In genomic region chr13:108240012-108240411, GRCm38 (mm10) we compare ENCODE assay signal across 14 mouse cellular contexts. TPM values are rescaled to one million over a fixed set of nuclear protein-coding genes. Genes with fewer than 3 reads are reported as not detected.
DNase-seq lines count a peak whose midpoint lies in the region; ATAC-seq lines count a peak whose summit lies in the region.
"Had no signal": no experiment of that assay in that cellular context is flagged by ENCODE, and none has a peak within 500 bp of the region (broad histone marks: within the 10 kb centered on the region; RNA-seq: fewer than 3 reads in every experiment).

No protein-coding gene starts in this region.

- H3K27me3 ChIP-seq in embryonic facial prominence, embryonic 14.5 days (replicated peaks; ENCODE audit: control insufficient read depth, insufficient read depth, low read length) = no peaks in the 10 kb centered on the region
- no peaks in the 10 kb centered on the region for H3K27me3 ChIP-seq in embryonic facial prominence, embryonic 10.5 days (replicated peaks; ENCODE audit: low read depth, poor library complexity, severe bottlenecking)
- peaks cover 7% of the 10 kb centered on the region for H3K27me3 ChIP-seq in heart, embryonic 12.5 days (replicated peaks)
- H3K27me3 ChIP-seq in kidney, embryonic 15.5 days = no peaks in the 10 kb centered on the region
- H3K27me3 ChIP-seq: heart, embryonic 15.5 days; liver, embryonic 13.5 days; midbrain, embryonic 12.5 days had no signal

- H3K4me3 ChIP-seq in embryonic facial prominence, embryonic 14.5 days (ENCODE audit: low read depth, low read length) = no peak overlapping the region
- H3K4me3 ChIP-seq in embryonic facial prominence, embryonic 10.5 days = no peak overlapping the region
- H3K4me3 ChIP-seq in heart, embryonic 12.5 days = no peak overlapping the region
- no peak overlapping the region for H3K4me3 ChIP-seq in kidney, embryonic 15.5 days (replicated peaks)
- H3K4me3 ChIP-seq: forebrain, embryonic 10.5 days; heart, embryonic 15.5 days; liver, embryonic 13.5 days; midbrain, embryonic 12.5 days had no signal

- peak; percentile 24 for DNase-seq in embryonic facial prominence, embryonic 14.5 days (ENCODE audit: low spot score)
- no peak for DNase-seq in embryonic facial prominence, embryonic 10.5 days (ENCODE audit: low spot score)
- peak; percentile 5 for DNase-seq in left cerebral cortex, postnatal 4 days
- DNase-seq in left cerebral cortex, adult 11 months (ENCODE audit: low spot score) = no peak
- DNase-seq in adrenal gland, postnatal 25 days = peak; percentile 41
- DNase-seq: liver, embryonic 13.5 days; thymus, postnatal 14 days had no signal

- ATAC-seq in embryonic facial prominence, embryonic 14.5 days (ENCODE audit: low read depth) = no peak
- peak; percentile 41; the same call in 1 of the 2 replicates for ATAC-seq in common myeloid progenitor, adult 5-6 weeks (replicated peaks; ENCODE audit: low read depth, poor library complexity, severe bottlenecking)
- ATAC-seq in heart, embryonic 12.5 days (ENCODE audit: insufficient number of reproducible peaks, low FRiP score) = no peak
- ATAC-seq in kidney, embryonic 15.5 days (replicated peaks; ENCODE audit: low FRiP score) = no peak
- ATAC-seq: hindbrain, postnatal 0 days had no signal

- H3K36me3 ChIP-seq in embryonic facial prominence, embryonic 14.5 days (ENCODE audit: control insufficient read depth, insufficient read depth, low read length) = no peaks in the 10 kb centered on the region
- H3K36me3 ChIP-seq in embryonic facial prominence, embryonic 10.5 days (replicated peaks) = no peaks in the 10 kb centered on the region
- H3K36me3 ChIP-seq in heart, embryonic 12.5 days = no peaks in the 10 kb centered on the region
- no peaks in the 10 kb centered on the region for H3K36me3 ChIP-seq in kidney, embryonic 15.5 days
- H3K36me3 ChIP-seq: forebrain, embryonic 10.5 days; heart, embryonic 15.5 days; liver, embryonic 13.5 days; midbrain, embryonic 12.5 days had no signal

- no peak overlapping the region for H3K4me2 ChIP-seq in embryonic facial prominence, embryonic 14.5 days (ENCODE audit: low read depth, low read length)
- H3K4me2 ChIP-seq in heart, embryonic 12.5 days = no peak overlapping the region
- H3K4me2 ChIP-seq in kidney, embryonic 15.5 days = no peak overlapping the region
- H3K4me2 ChIP-seq: heart, embryonic 15.5 days; liver, embryonic 13.5 days; midbrain, embryonic 12.5 days had no signal

- no peak overlapping the region for H3K9ac ChIP-seq in embryonic facial prominence, embryonic 14.5 days (ENCODE audit: low read depth, low read length)
- no peak overlapping the region for H3K9ac ChIP-seq in heart, embryonic 12.5 days
- H3K9ac ChIP-seq in kidney, embryonic 15.5 days = no peak overlapping the region
- H3K9ac ChIP-seq: heart, embryonic 15.5 days; liver, embryonic 13.5 days; midbrain, embryonic 12.5 days had no signal

- no peak overlapping the region for H3K27ac ChIP-seq in embryonic facial prominence, embryonic 14.5 days (replicated peaks; ENCODE audit: low read depth, low read length)
- H3K27ac ChIP-seq in embryonic facial prominence, embryonic 10.5 days (replicated peaks) = no peak overlapping the region
- H3K27ac ChIP-seq in heart, embryonic 12.5 days (ENCODE audit: poor library complexity, severe bottlenecking) = no peak overlapping the region
- H3K27ac ChIP-seq in kidney, embryonic 15.5 days = no peak overlapping the region
- H3K27ac ChIP-seq: forebrain, embryonic 10.5 days; heart, embryonic 15.5 days; hindbrain, postnatal 0 days; liver, embryonic 13.5 days; midbrain, embryonic 12.5 days had no signal

- H3K4me1 ChIP-seq in embryonic facial prominence, embryonic 14.5 days (ENCODE audit: control insufficient read depth, insufficient read depth, low read length) = no peaks in the 10 kb centered on the region
- H3K4me1 ChIP-seq in embryonic facial prominence, embryonic 10.5 days = no peaks in the 10 kb centered on the region
- no peaks in the 10 kb centered on the region for H3K4me1 ChIP-seq in heart, embryonic 12.5 days (replicated peaks)
- peaks cover 7% of the 10 kb centered on the region for H3K4me1 ChIP-seq in kidney, embryonic 15.5 days
- H3K4me1 ChIP-seq: forebrain, embryonic 10.5 days; midbrain, embryonic 12.5 days had no signal

- WGBS in embryonic facial prominence, embryonic 14.5 days = 45% methylated on average over 4 of the region's 4 CpGs
- 76% methylated on average over 4 of the region's 4 CpGs for WGBS in embryonic facial prominence, embryonic 10.5 days
- 52% methylated on average over 4 of the region's 4 CpGs for WGBS in heart, embryonic 12.5 days
- WGBS in kidney, embryonic 15.5 days = 62% methylated on average over 4 of the region's 4 CpGs

- no peaks in the 10 kb centered on the region for H3K9me3 ChIP-seq in embryonic facial prominence, embryonic 14.5 days (ENCODE audit: control insufficient read depth, low read length)
- H3K9me3 ChIP-seq in embryonic facial prominence, embryonic 10.5 days = no peaks in the 10 kb centered on the region
- H3K9me3 ChIP-seq in heart, embryonic 12.5 days (replicated peaks) = no peaks in the 10 kb centered on the region
- no peaks in the 10 kb centered on the region for H3K9me3 ChIP-seq in kidney, embryonic 15.5 days (replicated peaks)
- H3K9me3 ChIP-seq: forebrain, embryonic 10.5 days; heart, embryonic 15.5 days; liver, embryonic 13.5 days; midbrain, embryonic 12.5 days had no signal

- intact Hi-C loops in left cerebral cortex, postnatal 4 days (cut with DNase I) = no loop called here

RNA-seq across cellular contexts. Expression of gene Elovl7, which starts 25.8 kb away (rescaled TPM):
- polyA plus RNA-seq in embryonic facial prominence, embryonic 14.5 days (2014; fragmentation: Nextera tagmentation; extraction: Ambion mirVana) = 4.1 and 4.2 TPM in 2 replicates
- polyA plus RNA-seq in embryonic facial prominence, embryonic 10.5 days (2016; fragmentation: Nextera tagmentation; extraction: Ambion mirVana) = 1.4 and 1.9 TPM in 2 replicates
- total RNA-seq in left cerebral cortex, postnatal 4 days (2021) = 1 to 10 TPM; 2.7 to 3.5 TPM
- 2.6 TPM in 2 replicates for total RNA-seq in adrenal gland, postnatal 25 days (2021)
- 0.05 and 3.7 TPM in 2 replicates for total RNA-seq in common myeloid progenitor, adult 5-6 weeks (2017)
- 1.3 and 1.5 TPM in 2 replicates for polyA plus RNA-seq in heart, embryonic 12.5 days (2016; fragmentation: Nextera tagmentation; extraction: Ambion mirVana)
- 14.6 and 17.8 TPM in 2 replicates for polyA plus RNA-seq in kidney, embryonic 15.5 days (2015; fragmentation: Nextera tagmentation; extraction: Ambion mirVana)

Comparison
In these comparisons a context has a peak if more than half of its experiments do, and no peak if none do; other contexts are left out.
1. DNase-seq: peak in embryonic facial prominence, embryonic 14.5 days (single experiment), left cerebral cortex, postnatal 4 days (single experiment) and adrenal gland, postnatal 25 days (single experiment); none in embryonic facial prominence, embryonic 10.5 days (single experiment) and left cerebral cortex, adult 11 months (single experiment).